Mouse (Mus musculus): ENCODE results near the gene Rcn3.
A peak's percentile ranks its signal among the peaks of the same experiment; 100 is the strongest.

Gene Rcn3

DNA sequence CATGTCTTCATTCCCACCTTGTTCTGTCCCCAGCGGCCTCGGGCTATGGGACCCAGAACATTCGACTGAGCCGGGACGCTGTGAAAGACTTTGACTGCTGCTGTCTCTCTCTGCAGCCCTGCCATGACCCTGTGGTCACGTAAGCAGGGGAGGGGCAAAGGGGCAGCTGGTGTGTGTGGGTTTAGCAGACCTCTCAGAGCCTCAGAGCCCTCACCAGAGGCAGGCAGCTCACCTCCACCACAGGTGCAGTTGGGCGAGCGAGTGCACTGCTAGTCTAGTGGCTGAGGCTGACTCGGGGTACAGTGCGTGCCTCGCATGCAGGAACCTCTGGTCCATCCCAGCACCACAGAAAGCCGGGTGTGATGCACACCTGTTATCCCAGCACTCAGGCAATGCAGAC is 18.1 kb downstream of the Rcn3 start:
- no peak for DNase-seq (ENCODE audit: low spot score in 2 of 2)

DNA sequence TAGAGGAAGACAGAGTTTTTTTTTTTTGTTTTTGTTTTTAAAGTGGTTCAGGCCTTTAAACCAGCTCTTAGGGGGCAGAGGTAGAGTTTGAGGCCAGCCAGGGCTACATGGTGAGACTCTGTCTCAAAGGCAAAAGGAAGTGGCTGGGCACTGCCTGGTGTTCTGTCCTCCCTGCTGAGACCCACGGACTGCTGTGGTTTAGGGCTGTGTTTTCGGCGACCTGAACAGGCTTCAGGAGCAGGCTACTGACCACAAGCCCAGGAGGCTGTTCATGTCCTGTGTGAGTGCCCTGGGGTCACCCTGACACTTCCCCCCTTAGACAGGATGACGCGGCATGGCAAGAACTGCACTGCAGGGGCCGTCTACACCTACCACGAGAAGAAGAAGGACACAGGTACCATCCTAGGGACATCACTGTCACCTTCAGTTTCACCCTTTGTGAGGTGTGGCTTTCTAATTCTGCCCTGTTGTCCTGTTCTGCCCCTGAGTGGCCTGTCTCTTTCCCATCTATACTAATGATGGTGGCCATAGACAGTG is 18.8 kb downstream of the Rcn3 start:
- no peak for DNase-seq (ENCODE audit: low spot score in 2 of 2)

GRCm38 (mm10) chr7:45072230-45072629 is 19.8 kb downstream of the Rcn3 start:
- DNase-seq (ENCODE audit: low spot score in 2 of 2), result no peak

DNA sequence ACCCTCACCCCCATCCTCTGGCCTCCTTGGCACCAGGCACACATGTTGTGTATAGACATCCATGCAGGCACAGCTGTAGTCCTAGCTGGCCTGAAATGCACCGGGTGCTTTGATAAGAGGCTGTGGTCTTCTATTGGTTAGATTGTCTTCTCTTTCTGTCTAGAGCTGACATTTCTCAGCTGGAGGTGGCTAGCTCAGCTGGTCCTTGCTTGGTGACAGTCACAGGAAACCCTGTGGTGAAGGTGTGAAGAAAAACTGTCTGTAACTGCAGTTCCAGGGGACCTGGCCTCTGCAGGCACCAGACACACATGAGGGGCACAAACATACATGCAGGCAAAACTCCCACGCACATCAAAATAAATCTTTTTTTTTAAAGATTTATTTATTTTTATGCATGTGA is 22.4 kb downstream of the Rcn3 start:
- DNase-seq (ENCODE audit: low spot score in 2 of 2), result no peak

DNA sequence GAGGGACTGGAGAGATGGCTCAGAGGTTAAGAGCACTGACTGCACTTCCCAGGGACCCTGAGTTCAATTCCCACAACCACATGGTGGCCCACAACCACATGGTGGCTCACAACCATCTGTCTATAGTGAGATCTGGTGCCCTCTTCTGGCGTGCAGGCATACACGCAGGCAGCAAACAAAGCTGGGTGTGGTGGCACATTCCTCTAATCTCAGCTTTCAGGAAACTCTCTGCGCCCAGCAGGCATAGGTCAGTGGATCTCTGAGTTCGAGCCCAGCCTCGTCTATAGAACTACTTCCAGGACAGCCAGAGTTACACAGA is 24.1 kb downstream of the Rcn3 start:
- no peak for DNase-seq (ENCODE audit: low spot score in 2 of 2)

DNA sequence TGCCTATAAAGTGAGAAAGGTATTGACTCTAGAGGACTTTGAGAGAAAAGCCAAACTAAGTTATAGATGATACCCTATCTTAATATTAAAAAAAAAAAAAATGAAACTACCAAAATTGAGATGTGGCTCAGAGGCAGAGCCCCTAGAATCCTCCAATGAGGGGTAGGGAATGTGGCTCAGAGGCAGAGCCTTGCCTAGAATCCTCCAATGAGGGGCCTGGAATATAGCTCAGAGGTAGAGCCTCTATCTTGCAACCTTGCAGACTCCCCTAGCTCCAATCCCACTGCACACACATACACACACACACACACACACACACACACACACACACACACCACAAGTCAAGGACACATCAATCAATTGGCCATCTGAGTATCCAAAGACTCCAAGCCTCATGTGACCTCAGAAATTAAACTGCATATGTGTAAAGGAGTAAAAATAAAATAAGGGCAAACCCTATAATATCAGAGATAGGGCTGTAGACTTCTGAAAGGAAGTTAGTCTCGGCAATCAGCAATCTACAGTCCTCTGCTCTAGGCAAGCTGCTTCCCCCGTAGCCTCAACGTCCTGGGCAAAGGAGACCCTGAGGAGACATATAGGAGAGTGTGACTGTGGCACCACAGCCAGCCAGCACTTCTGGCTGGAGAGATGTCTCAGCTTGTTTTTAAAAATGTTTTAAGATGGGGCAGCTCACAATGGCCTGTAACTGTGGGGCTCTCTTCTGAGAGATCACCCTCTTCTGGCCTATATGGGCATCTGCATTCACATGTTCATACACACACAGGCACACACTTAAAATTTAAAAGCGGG is 24.6 kb downstream of the Rcn3 start:
- no peak for DNase-seq (ENCODE audit: low spot score in 2 of 2)

DNA sequence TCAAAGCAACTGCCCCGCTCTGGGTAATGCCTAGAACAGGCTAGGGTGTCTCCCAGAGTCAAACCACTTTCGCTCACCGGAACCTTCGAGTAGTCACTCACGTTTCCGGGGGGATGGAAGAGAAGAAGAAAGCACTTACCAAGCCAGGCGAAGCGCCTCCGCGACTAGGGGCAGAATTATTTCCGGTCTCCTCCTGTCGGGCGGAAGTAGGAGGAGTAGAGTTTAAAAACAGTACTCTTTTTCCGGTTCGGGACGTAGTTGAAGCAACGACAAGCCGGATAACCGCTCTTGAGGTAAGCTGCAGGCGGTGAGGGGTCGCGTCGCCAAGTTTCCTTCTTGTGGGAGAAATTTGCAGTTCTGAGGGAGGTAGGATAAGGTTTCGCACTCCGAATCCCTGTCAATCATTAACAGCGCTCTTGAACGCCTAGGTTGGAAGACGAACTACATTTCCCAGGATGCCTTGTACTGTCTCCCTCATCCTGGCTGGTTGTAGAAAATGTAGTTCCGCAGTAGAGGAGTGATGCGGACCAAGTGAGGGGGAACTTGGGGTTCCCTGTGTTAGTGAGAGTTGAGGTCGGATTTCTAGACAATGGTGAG is 29.7 kb downstream of the Rcn3 start, which contains the start of the genes Nosip and Prrg2:
Gene Nosip (plus strand): TSS at position 191 of the 597 bp plus-strand sequence.
Gene Prrg2 (minus strand): TSS at position 439 of the 597 bp plus-strand sequence.
- DNase-seq (ENCODE audit: low spot score in 2 of 2), result peak; percentile 89 to 94

DNA sequence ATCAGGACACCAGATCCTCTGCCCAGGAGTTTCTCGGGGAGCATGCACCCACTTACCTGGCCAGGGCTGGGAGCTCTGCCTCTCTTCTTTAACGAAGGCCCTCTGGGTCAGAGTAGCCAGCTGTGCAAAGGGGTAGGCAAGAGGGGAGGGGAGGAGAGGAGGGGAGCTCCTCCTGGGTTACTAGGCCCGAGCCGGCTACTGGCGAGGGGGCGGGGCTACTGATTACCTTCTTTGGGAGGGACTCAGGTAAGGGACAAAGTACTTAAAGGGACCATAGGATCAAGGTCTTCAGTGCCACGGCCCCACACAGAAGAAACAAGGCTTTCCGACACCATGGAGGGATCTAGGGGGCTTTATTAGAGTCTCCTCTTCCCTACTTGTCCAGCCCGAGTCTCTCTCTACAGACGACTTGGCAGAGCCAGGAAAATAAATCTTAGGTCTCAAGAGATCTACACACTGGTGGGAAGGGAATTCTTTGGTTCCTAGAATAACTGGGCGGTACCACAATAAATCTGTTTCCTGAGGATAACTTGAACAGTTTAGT is 30.4 kb downstream of the Rcn3 start:
- no peak for DNase-seq (ENCODE audit: low spot score in 2 of 2)

DNA sequence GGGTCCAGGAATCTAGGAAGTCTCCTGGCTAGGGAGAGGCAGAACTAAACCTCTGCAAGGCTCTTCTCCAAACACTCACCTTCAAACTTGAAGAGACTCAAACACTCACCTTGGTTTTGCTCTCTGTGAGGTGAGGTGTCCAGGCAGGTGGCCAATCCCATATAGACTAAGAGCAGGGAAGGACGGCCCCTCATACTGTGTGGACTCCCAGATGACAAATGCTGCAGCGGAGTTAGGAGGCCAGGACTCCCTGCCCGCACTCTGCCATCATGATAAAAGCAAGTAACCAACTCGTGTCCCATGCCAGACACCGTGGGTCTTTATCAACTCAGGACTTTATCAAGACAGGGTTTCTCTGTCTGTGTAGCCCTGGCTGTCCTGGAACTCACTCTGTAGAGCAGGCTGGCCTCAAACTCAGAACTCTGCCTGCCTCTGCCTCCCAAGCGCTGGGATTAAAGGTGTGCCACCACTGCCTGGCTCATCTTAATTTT is 31.3 kb downstream of the Rcn3 start:
- DNase-seq (ENCODE audit: low spot score in 2 of 2), result no peak

DNA sequence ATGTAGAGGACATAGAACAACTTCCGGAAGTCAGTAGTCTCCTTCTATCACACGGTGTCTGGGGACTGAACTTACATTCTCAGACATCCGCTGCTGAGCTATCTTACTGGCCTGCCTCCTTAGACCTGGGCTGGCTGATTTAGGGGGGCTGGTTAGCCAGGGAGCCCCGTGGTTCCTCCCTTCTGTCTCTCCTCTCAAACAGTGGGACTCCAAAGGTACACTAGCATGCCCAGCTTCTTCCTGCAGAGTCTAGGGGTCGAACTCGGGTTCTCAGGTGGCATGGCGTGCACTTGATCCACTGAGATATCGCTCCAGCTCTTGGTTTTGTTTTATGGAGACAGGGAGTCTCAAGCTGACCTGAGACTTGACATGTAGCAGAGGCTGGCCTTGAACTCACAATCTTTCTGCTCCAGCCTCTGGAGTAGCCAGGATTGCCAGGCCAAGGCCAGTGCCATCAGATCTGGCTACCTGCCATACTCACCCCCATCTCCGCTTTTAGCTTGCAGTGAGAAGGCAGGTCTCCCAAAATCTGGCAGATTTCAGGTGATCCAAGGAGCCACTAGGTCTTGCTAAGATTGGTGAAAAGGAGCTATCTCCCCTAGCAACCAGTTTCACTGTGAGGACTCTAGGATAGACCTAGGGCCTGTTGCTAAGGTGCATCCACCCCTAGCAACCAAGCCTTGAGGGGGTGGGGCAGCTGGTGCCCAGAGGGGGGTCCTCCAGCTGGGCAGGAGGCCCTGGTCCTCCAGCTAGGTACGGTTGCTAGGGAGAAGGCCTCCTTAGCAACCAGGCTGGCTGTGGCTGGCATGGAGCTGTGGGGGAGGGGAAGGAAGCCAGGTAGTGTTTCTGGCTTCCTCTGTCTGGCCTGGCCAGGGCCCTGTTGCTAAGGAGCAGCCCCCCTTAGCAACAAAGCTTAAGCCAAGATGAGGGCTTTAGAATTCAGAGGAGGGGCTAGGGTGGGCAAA is 33.1 kb downstream of the Rcn3 start:
- no peak for DNase-seq (ENCODE audit: low spot score in 2 of 2)

DNA sequence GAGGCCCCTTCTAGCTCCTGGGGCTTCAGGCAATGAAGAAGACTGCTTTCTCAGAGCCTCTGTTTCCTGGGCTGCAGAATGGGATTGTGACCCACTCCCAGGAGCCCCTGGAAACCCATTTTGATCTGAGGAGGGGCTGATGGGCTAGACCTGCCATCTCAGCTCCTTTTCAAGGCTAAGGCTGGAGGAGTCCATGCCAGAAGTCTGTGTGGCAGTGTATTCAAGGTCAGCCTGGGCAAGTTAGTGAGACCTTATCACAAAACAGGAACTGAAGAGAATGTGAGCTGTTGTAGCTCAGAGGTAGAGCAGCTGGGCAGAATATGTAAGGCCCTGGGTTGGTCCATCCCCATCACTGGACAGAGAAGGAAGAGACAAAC is 35.1 kb downstream of the Rcn3 start:
- no peak for DNase-seq (ENCODE audit: low spot score in 2 of 2)

DNA sequence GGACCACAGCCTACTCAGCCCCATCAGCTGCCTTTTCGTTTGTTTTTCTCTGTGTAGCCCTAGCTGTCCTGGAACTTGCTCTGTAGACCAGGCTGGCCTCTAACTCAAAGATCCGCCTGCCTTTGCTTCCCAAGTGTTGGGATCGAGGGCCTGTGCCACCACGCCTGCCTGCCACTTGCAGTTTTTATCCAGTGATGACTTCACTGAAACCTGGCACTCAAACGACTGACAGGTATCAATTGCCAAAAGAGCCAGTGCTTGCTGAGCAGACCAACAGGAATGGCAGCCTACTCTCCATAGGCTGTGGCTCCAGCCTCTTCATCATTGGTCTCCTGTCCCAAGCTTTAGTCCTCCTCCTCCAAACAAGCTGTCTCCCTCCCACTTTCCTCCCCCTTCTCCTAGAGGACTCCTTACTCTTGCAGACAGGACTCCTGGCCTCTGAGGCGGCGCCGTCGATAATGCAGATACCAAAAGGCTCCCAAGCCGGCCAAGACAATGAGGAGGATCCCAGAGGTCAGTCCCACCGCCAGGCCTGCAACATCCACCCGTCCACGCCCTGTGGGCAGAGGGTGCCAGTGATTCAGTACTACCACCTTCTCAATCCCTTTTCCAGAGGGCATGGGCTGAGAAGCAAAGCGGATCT is 35.6 kb downstream of the Rcn3 start:
- no peak for DNase-seq (ENCODE audit: low spot score in 2 of 2)

DNA sequence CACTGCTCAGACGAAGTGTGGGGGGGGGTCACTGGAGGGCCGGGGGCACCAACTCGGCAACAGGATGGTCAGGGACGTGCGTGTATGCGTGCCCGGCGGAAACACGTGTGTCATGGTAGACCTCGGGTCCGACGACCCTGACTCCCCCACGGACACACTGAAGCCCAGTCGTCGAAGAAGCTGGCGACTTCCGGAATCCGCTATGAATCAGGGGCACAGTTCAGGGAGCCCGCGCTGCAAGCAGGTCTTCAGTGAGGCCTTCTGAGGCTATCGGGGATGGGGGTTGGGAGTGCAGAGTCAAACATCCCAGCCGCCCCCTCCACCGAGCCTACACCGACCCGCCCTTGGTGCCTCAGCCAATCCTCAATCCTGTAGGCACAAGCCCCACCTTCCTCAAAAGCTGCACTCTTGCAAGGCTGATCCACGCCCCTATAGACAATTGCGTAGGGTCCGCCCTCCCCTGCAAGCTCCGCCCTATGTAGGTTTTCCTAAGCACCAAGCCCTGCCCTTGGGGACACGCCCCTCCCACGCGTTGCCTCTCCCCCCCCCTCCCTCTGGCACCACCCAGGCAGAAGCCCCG is 38.0 kb downstream of the Rcn3 start:
- DNase-seq (ENCODE audit: low spot score in 2 of 2), result peak; percentile 93 to 96

GRCm38 (mm10) chr7:45053117-45053930 is 38.7 kb downstream of the Rcn3 start:
- peak; percentile 61 to 62 for DNase-seq (ENCODE audit: low spot score in 2 of 2)

DNA sequence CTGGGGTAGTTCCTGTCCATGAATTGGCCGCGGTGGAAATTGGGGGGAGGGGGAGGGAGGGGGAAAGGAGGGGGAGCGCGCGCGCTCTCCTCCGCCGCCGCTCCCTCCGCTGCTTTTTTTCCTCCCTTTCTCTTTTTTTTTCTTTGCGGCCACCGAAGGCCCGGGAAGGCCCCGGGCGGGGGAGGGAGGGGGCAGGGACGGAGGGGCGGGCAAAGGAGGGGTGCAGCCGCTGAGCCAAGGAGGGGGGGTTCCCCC is 39.2 kb downstream of the Rcn3 start, which contains the start of gene Prr12:
Gene Prr12 (minus strand): TSS at position 20 of the 255 bp plus-strand sequence.
- no peak for DNase-seq (ENCODE audit: low spot score in 2 of 2)

DNA sequence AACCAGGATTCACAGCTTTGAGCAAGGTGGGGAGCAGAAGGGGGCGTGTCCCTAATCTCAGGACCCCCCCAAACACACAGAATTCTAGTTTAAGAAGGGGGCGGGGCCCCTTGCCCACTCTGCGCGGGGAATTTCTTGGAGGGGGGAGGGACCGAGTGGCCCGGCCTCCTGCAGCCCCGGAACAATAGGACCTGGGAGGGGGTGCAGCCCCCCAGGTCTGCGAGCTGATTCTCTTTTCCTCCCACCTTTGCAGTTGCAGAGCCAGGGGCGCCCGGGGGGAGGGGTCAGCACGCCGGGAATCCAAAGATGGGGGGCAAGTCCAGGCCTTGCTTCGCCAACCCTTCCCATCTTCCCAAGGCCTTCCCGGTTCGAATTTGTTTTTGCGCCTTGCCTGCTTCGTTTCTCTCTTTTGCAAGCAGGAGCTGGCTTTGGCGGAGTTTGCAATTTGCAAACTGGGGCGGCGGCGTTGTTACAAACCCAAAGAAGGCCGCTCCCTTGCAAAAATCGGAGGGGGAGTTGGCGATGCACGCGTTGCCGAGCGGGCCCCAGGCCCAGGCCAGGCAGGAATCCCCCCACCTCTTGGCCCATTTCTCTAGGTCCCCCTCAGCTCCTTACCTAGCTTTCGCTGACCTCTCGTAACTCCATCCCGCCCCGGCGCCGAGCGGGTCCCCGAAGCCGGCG is 39.7 kb downstream of the Rcn3 start:
- peak; percentile 29 to 44 for DNase-seq (ENCODE audit: low spot score in 2 of 2)

- DNase-seq (ENCODE audit: low spot score in 2 of 2), result no peak
These were observed 40.4 kb downstream of the Rcn3 start for GRCm38 (mm10) chr7:45051601-45051974.

DNA sequence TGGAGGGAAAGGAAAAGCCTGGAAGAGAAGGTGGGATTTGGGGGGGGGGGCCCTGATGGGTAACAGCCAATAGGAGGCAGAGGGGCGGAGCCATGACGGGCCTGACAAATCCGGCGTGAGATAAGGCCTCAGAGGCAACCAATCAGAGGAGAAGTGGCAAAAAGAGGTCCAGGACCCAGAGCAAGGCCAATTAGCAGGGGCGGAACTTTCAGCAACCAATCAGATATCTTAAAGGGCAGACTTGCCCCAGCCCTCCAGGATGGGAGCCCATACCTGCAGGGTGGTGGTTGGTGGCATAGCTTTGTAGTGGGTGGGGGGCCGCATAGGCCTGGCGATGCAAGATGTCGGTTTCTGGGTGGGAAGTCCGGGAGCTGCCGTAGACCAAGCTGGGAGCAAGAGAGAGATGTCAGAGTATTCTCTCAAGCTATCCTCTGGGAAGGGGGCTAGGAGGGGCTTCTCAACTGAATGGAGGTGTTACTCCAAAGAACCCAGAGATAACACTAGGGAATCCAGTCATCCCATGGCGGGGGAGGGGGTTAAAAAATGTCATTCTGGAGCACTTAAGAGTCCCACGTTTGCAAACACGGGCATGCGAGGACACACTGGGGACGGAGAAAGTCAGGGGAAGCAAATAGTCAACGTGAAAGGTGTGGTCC is 40.9 kb downstream of the Rcn3 start:
- peak; percentile 67 to 70 for DNase-seq (ENCODE audit: low spot score in 2 of 2)

Measured in right cerebral cortex, postnatal 36 days (tissue).